Mouse (Mus musculus) heart, postnatal 10 days (tissue): Measurements from ENCODE around the gene Rrm1. TPM values are rescaled to one million over a fixed set of nuclear protein-coding genes. Genes with fewer than 3 reads are reported as not detected.

Experiments used
- DNase-seq, 2 experiments: peaks; one replicate each; pipeline ENCODE4 v3.0.0; 2021
- intact Hi-C: fragments of 180-260 bp; cut with DNase I; formaldehyde crosslinking; loops from one replicate; pipeline ENCODE4 v1.15.1; 2025
- total RNA-seq, 2 experiments: library from RNA; stranded (reverse); gene quantifications; 2 replicates each; pipeline ENCODE4 v1.2.3; 2021

Rrm1 gene
- total RNA-seq, 2 experiments from 2014 or later: 36.2 to 41.2 TPM

DNA sequence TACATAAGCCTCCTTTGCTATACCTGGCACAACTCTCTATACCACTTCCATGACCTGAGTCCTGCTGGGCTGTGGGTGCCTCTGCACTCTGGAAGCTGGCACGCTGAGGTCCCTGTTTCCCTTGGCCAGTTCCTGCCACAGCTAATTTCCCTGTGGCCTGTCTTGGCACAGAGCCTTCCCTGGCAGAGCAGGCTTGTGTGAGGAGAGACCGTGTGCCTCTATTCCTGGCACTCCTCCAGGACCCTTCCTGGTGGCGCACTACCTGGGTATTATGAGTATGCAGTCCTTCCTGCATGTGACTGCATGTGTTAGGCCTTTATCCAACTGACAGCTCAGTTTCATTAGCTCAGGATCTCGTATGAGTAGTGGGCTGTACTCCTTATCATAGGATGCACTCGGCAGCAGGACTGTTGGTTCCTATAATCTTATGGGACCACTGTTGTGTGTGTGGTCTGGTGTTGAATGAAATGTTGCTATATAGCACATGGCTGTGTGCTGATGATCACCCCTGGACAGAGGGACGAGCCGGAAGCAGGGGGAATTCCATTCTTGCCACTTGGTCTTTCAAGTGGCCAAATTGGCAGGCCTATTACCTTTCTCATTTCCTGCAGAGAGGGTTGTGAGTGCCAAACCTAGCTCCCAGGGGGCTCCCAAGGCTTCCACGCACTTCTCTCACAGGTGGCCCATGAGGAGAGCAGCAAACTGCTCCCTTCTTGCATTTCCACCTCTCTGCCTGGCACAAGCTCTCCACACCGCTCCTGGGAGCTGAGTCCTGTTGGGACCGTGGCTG lies 75.0 kb downstream of the Rrm1 start:
- DNase-seq: peak; percentile 7 to 29

DNA sequence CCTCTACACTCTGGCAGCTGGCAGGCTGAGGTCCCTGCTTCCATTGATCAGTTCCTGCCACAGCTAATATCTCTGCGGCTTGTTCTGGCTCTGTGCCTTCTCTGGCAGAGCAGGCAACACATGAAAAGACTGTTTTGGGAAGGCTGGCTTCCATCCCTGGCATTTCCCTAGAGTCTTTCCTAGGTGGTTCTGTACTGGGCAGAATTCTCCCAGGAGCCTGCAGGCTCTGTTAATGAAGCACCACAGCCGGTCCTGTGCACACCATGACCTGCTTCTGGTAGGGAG lies 75.5 kb downstream of the Rrm1 start:
- intact Hi-C loops: no loop called here
- no peak for DNase-seq

More for the DNA sequence above, 75.0 kb downstream of the Rrm1 start:
- intact Hi-C loops: no loop called here

Other genes with a start within 250 kb of the Rrm1 start
- gene Nup98, start 231.5 kb upstream of the Rrm1 start, total RNA-seq: 10 to 100 TPM; 39.9 to 40.5 TPM
- 10 to 100 TPM; 55.2 to 58.0 TPM for gene Pgap2, start 231.5 kb upstream of the Rrm1 start, total RNA-seq
- 10 to 100 TPM; 40.8 to 42.2 TPM for gene Rhog, start 185.6 kb upstream of the Rrm1 start, total RNA-seq
- gene Stim1, start 173.9 kb upstream of the Rrm1 start, total RNA-seq: 10 to 100 TPM; 23.4 to 30.7 TPM
- not detected for gene Olfr543, start 40.0 kb downstream of the Rrm1 start, total RNA-seq
- gene Olfr544, start 46.6 kb downstream of the Rrm1 start, total RNA-seq: not detected
- gene Olfr545, start 57.9 kb downstream of the Rrm1 start, total RNA-seq: not detected
- not detected for gene Olfr547, start 93.1 kb downstream of the Rrm1 start, total RNA-seq
- gene Olfr548-ps1, start 99.2 kb downstream of the Rrm1 start, total RNA-seq: not detected
- not detected for gene Olfr549, start 108.2 kb downstream of the Rrm1 start, total RNA-seq
- gene Trim21, start 123.8 kb downstream of the Rrm1 start, total RNA-seq: 1 to 10 TPM; 5.2 to 5.7 TPM
- gene Olfr550, start 129.7 kb downstream of the Rrm1 start, total RNA-seq: under 1 TPM in 1 of 2 experiments, not detected in 1; 0.24 TPM
- gene Olfr551, start 150.2 kb downstream of the Rrm1 start, total RNA-seq: not detected
- under 1 TPM; 0.12 to 0.24 TPM for gene Olfr552, start 156.1 kb downstream of the Rrm1 start, total RNA-seq
- gene Olfr553, start 176.5 kb downstream of the Rrm1 start, total RNA-seq: not detected
- gene Olfr554, start 196.7 kb downstream of the Rrm1 start, total RNA-seq: not detected
- gene Olfr555, start 217.1 kb downstream of the Rrm1 start, total RNA-seq: not detected
- not detected for gene Olfr556, start 223.2 kb downstream of the Rrm1 start, total RNA-seq
- gene Trim68, start 245.6 kb downstream of the Rrm1 start, total RNA-seq: 10 to 100 TPM in 1 of 2 experiments, 1 to 10 TPM in 1; 6.9 to 10.6 TPM